Mouse (Mus musculus): ENCODE measurements around the gene Abhd14b.

DNA sequence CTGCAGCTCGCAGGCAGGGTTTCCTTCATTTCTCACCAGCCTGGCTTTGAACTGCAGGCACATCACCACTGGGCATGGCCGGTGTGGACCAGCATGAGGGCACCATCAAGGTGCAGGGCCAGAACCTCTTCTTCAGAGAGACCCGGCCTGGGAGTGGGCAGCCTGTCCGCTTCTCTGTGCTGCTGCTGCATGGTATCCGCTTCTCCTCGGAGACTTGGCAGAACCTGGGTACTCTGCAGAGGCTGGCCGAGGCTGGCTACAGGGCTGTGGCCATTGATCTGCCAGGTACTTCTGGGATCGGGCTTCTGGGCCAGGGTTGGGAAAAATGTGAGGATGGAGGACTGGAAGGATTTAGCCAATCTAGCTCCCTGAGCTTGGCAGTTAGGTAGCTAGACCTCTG is 2.7 kb downstream of the Abhd14b start:
- no peak for TF ChIP-seq CTCF (conservative IDR thresholded peaks at IDR 0.05; ENCODE audit: insufficient read depth, insufficient read length, low read depth, low read length)
- TF ChIP-seq POLR2A (IDR thresholded peaks at IDR 0.05; ENCODE audit: low read depth, low read length), result no peak
